Mouse (Mus musculus): ENCODE results near the gene Med15.

Med15 gene

DNA sequence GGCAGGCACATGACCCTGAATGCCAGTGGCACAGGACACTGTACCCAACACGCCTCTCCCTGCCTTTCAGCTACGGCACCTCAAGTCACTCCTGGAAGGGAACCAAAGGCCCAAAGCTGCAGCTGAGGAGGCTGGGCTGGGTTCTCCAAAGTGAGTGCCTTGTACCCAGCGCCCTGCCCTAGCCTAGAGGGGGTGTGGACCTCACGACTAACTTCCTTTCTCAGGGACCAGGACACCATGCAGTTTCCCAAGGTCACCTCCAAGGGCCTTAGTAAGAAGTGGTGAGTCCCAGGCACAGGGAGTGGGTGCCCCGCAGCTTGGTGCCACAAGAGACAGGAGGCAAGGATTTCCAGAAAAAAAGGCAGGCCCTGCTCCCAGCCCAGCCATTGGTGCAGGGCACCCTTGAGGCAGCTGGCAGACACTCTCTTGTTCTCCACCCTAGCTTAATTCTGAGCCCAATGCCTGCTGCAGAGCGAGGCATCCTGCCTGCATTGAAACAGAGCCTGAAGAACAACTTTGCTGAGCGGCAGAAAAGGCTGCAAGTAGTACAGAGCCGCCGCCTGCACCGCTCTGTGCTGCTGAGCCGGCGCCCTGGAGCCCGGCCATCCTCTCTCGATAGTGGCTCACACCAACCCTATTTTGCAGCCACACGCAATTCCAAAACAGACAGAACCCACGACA lies 82.6 kb downstream of the Med15 start:
- DNase-seq (ENCODE audit: low spot score) = peak; percentile 55

- DNase-seq (ENCODE audit: low spot score) = no peak
These were observed 84.9 kb downstream of the Med15 start for GRCm38 (mm10) chr16:17647566-17648340.

DNA sequence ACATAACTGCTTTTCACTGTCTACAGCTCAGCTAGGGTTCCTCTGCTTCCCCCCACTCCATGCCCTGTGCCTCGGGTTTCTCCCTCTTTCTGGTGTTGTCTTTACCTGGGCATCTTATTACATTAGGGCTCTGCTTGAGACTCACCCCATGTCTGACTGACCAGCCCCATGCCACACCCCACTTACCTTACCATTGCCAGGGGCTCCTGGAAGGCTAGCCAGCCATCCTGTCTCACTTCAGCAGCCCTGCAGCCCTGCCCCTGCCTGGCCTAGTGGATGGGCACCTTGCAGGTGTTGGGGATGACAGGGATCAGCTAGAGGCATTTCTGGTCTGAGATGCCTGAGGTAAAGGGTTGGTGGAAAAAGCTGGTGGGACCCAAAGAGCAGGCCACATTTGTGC lies 85.5 kb downstream of the Med15 start:
- no peak for DNase-seq (ENCODE audit: low spot score)

- peak; percentile 77 for DNase-seq (ENCODE audit: low spot score)
These were observed 86.2 kb downstream of the Med15 start, which contains the start of gene Ccdc74a for GRCm38 (mm10) chr16:17646310-17647114. Ccdc74a (plus strand) TSS chr16:17646470.

DNA sequence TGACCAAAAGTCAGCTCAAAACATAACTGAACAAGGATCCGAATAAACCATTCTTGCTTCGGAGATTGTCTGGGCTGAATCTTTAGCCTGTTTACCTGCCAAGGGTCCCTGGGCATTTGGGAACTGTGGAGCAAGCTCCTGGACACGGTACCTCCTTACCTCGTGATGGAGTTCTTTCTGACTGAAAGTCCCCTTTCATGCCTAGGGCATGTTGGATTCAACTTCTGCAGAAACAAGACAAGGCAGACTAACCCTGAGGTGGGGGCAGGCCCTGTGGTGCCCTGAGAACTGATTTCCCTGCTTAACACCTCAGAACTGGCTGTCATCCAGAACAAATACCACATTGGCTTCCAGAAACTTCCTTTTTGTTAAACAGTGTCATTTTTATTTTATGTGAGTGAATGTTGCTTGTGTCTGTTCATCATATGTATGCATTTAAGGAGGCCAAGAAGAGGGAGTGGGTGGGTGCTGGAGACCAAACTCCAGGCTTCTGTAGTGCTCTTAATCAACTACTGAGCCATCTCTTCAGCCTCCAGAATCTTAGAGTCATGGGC lies 89.2 kb downstream of the Med15 start:
- no peak for DNase-seq (ENCODE audit: low spot score)

DNA sequence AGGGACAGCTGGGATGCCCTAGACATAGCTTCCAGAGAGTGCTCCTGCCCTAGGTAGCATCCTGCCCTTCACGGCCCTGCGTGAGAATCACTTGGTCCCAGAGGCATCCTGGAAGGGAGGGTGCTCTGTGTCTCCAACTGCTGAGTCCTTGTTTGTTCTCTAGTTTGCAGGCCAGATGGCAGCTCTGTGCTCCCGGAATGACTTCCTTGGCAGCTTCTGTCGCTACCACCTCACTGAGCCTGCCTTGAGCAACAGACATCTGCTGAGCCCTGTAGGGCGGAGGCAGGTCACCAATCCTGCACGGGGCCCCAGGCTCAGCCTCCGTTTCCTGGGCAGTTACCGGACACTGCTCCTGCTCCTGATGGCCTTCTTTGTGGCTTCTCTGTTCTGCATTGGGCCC lies 90.4 kb downstream of the Med15 start:
- peak; percentile 60 for DNase-seq (ENCODE audit: low spot score)

- DNase-seq (ENCODE audit: low spot score) = no peak
These were observed 91.4 kb downstream of the Med15 start for GRCm38 (mm10) chr16:17641301-17641700.

GRCm38 (mm10) chr16:17640706-17641105 lies 92.0 kb downstream of the Med15 start:
- no peak for DNase-seq (ENCODE audit: low spot score)

DNA sequence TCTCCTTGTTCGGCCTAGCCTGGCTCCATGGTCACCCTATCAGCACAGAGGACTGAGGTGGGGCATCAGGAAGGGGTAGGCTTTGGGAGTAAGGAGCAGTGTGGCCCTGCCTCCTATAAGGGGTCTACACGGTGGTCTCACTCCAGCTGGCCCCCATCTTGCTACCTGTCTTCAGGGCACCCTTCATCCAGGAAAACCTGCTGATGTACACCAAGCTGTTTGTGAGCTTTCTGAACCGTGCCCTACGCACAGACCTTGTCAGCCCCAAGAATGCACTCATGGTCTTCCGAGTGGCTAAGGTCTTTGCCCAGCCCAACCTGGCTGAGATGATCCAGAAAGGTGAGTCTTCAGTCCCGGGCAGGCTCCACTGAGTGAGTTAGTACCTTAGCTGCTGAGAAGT lies 92.7 kb downstream of the Med15 start:
- DNase-seq (ENCODE audit: low spot score) = no peak

- no peak for DNase-seq (ENCODE audit: low spot score)
These were observed 93.6 kb downstream of the Med15 start for GRCm38 (mm10) chr16:17639081-17639480.

DNA sequence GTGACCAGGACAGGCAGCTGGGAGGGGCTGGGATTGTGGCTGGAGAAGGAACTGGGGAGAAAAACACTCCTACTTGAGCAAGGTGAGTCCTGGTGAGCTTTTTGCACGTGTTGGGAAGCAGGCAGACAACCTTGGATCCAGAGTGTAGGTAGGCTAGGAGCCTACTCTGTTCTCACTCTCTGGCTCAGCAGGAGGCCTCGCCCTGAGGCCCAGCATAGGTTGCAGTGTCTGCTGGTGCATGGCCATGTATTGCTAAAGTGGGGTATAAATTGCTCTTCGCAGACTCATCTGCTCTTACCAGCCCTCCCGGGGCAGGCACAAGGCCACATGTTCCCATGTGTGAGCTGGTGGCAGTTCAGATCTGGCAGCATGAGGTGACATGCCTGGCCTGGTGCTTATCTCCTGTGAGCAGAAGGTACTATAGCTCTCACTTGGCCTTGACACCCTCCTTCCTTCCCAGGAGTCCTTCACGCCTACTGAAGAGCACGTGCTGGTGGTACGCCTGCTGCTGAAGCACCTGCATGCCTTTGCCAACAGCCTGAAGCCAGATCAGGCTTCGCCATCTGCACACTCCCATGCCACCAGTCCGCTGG lies 94.6 kb downstream of the Med15 start:
- no peak for DNase-seq (ENCODE audit: low spot score)

DNA sequence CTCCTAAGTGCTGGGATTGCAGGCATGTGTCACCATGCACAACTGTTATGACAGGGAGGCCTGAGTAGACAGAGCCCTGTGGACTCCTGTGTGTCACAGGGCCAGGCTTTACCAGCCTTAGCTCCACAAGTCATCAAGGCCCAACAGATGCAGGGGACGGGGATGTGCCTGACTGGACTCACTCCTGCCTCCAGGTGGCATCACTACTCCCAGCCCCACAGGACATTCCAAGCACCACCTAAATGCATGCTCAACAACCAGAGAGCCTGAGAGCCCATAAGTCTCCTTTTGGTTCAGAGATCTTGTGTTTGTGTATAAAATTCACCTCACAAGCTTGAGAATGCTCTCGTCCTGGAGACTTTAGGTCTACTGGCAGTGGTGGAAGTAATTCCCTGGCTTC lies 95.1 kb downstream of the Med15 start:
- no peak for DNase-seq (ENCODE audit: low spot score)

GRCm38 (mm10) chr16:17636904-17637303 lies 95.8 kb downstream of the Med15 start:
- no peak for DNase-seq (ENCODE audit: low spot score)

GRCm38 (mm10) chr16:17633481-17634181 lies 99.1 kb downstream of the Med15 start:
- no peak for DNase-seq (ENCODE audit: low spot score)

DNA sequence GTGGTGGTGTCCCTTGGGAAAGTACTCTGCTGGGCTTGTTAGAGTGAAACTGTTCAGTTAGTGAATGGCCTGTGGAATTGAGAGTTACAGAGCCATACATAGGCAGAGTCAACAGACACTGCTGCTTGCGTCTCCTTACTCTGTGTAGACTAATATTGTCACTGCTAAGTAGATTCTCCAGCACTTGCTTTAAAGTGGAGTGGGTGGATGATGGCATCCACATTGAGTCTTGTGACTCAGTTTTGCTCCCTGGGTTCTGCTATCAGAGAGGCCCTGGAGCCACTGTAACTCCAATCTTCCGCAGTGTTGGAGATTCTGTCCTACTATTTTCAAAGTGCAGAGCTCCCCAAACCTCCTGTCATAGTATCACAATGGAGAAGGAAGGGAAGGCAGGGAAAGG lies 100.1 kb downstream of the Med15 start:
- no peak for DNase-seq (ENCODE audit: low spot score)

- DNase-seq (ENCODE audit: low spot score) = no peak
These were observed 106.5 kb downstream of the Med15 start for GRCm38 (mm10) chr16:17626269-17626555.

GRCm38 (mm10) chr16:17625488-17626268 lies 107.0 kb downstream of the Med15 start:
- no peak for DNase-seq (ENCODE audit: low spot score)

DNA sequence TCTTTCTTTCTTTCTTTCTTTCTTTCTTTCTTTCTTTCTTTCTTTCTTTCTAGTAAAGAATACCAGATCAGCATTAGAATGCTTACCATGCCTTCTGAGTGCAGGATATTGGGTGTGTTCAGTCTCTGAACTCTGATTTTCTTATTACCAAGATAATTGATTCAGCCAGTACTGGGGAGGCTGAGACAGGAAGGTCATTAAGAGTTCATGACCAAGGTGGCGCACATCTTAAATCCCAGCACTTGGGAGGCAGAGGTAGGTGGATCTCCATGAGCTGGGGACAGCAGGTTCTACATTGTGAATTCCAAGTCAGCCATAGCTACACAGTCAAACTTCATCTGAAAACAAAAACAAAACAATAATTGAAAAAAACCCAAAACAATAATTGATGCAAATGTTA lies 110.8 kb downstream of the Med15 start:
- DNase-seq (ENCODE audit: low spot score) = no peak

- peak; percentile 90 for DNase-seq (ENCODE audit: low spot score)
These were observed 113.2 kb downstream of the Med15 start, which contains the start of gene Smpd4 for GRCm38 (mm10) chr16:17619198-17620105. Smpd4 (plus strand) TSS chr16:17619354.
